Mouse (Mus musculus) cerebellum, adult 2 months (tissue): ENCODE results near the gene Gja8.

ENCODE experiments used
- CTCF ChIP-seq: fragments of 200-500 bp; IDR thresholded peaks from 2 replicates; pipeline ENCODE4 v1.5.1; 2011; ENCODE audit warnings: low read depth, mild to moderate bottlenecking, control low read depth, low read length, moderate library complexity, borderline replicate concordance; ENCODE audit not compliant: insufficient read depth
- POLR2A ChIP-seq: fragments of 200-500 bp; IDR thresholded peaks from 2 replicates; pipeline ENCODE4 v1.6.1; 2011; ENCODE audit warnings: low read length, control low read depth, borderline replicate concordance; ENCODE audit not compliant: insufficient read depth

- TF ChIP-seq CTCF (no peak), POLR2A (no peak)
Measured at GRCm38 (mm10) chr3:96881557-96881956, 44.3 kb downstream of the Gja8 start.
